Mouse (Mus musculus): ENCODE measurements around the gene Fam120b.

- TF ChIP-seq CTCF (IDR thresholded peaks at IDR 0.05; ENCODE audit: low read depth), result no peak
- TF ChIP-seq EP300 (IDR thresholded peaks at IDR 0.05; ENCODE audit: low read depth), result no peak
These were observed 20.1 kb upstream of the Fam120b start for GRCm38 (mm10) chr17:15375701-15376493.
